Mouse (Mus musculus) lung, adult 2 months (tissue): Measurements from ENCODE around the gene Csrp3.

Experiments
- CTCF ChIP-seq: fragments of 200-500 bp; IDR thresholded peaks from 2 replicates; pipeline ENCODE4 v1.5.1; 2011; ENCODE audit warnings: mild to moderate bottlenecking, low read length, control low read depth; ENCODE audit not compliant: insufficient read depth
- POLR2A ChIP-seq: fragments of 200-500 bp; IDR thresholded peaks from 2 replicates; pipeline ENCODE4 v1.6.1; 2011; ENCODE audit warnings: low read depth, mild to moderate bottlenecking, control low read depth, low read length, borderline replicate concordance; ENCODE audit errors: extremely low read depth

GRCm38 (mm10) chr7:48847820-48848650 lies at the start of gene Csrp3:
- TF ChIP-seq CTCF (no peak), POLR2A (no peak)
